Mouse (Mus musculus): ENCODE measurements around the gene Barhl1.
A peak's percentile ranks its signal among the peaks of the same experiment; 100 is the strongest.

The Barhl1 gene

GRCm38 (mm10) chr2:28916513-28916865 lies at the start of gene Barhl1:
TSS of gene Barhl1 (minus strand) at chr2:28916668.
- DNase-seq, result no peak

- DNase-seq, result no peak
These were observed 47.1 kb upstream of the Barhl1 start for GRCm38 (mm10) chr2:28963565-28963964.

DNA sequence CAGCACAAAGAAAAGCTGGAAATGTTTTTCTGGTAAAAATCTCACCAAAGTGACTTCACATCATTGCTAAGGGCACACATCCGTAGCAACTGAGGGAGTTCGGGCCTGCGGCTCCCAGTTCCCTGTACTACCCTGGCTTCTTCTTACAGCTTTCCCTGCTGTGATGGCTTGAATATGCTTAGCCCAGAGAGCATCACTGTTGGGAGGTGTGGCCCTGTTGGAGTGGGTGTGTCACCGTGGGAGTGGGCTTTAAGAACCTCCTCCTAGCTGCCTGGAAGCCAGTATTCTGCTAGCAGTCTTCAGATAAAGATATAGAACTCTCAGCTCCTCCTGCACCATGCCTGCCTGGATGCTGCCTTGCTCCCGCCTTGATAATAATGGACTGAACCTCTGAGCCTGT lies 45.2 kb upstream of the Barhl1 start:
- no peak for DNase-seq

DNA sequence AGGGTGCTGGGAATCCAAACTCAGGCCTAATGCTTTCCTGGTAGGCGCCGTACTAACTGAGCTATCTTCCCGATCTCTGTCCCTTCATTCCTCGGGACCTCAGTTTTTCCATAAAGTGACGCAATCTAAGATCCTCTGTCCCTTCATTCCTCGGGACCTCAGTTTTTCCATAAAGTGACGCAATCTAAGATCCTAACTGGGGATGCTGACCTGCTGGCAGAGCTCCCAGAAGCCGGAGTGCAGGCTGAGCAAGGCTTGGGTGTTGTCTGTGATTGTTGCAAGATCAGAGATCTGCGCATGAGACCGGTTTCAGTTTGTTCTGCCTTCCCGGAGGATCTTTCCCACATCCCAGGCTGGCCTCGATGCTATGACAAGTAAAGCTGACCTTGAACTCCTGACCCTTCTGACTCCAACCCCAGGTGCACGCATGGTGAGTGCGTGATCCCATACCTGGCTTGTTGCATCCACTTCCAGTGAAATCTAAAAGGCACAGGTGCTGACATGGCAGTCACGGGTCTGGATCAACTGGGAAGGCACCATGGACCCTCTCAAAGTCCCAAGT lies 44.6 kb upstream of the Barhl1 start:
- DNase-seq, result no peak

GRCm38 (mm10) chr2:28956874-28957273 lies 40.4 kb upstream of the Barhl1 start:
- no peak for DNase-seq

GRCm38 (mm10) chr2:28954595-28954994 lies 38.1 kb upstream of the Barhl1 start:
- no peak for DNase-seq

DNA sequence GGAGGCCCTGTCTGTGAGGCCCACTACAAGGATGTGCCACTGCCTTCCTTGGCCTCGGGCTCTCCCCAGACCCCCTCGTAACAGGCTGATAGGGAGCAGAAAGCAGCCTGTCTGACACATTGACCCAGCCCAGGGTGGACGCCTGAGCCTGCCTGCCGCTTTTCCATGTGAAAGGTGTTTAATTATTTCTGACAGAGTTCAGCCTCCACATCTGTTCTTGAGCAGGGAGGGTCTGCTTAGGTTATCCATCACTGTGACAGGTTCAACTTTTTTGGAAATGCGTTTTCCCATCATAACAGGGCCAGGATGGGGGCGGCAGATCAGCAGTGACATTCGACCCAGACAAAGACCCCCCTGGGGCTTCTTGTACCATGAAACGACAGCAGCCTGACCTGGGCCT lies 36.5 kb upstream of the Barhl1 start:
- no peak for DNase-seq

DNA sequence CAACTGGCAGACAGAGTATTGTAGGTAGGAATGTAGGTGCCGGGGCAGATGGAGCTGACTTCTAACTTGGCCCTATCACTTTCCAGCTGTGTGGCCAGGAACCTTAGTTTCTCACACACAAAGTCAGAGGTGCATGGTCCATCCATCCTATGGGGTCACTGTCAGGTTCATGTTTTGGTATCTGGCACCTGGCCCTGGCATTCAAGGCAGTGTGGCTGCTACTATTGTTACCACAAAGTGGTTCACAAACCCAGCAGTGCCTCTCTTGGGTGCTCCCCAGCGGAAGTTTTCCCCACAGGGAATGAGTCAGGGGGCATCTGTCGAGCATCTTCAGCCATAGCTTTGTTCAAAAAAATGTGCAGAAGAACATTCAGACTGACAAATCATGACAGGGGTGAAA lies 29.8 kb upstream of the Barhl1 start:
- DNase-seq, result no peak

GRCm38 (mm10) chr2:28945388-28945787 lies 28.9 kb upstream of the Barhl1 start:
- no peak for DNase-seq

DNA sequence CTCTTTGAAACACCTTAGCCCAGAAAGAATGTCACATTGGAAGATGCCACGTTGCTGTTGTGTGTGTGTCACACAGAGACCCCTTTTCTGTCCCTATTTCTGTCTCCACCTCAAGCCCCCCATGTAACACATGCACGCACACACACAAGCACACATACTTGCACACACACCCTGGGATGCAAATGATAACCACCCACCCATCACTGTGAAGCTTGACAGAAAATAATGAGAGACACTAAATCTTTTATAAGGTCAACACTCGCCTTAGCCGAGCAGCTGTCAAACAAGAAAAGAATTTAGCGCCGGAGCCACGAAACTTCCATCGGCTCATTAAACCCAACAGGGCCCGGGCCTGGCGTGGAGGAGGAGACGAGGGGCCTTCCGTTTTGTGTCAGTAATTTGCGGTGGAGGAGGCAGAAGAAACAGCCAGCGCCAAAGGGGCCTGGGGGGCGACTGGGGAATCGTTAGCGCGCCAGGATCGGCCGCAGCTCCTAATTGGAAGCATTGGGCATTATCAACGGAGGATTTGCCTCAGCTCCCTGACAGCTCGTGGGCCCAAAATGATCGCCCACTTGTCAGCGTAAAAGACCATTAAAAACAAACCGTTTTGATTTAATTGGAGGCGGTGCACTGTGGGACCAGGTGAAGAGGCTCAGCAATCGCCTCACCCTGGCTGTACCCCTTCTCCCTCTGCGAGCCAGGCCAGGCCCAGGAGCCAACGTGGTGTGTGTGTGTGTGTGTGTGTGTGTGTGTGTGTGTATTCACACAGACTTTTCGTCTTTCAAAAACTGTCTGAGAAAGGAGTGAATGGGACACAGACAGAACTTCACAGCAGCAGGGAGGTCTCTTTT lies 27.4 kb upstream of the Barhl1 start:
- no peak for DNase-seq

DNA sequence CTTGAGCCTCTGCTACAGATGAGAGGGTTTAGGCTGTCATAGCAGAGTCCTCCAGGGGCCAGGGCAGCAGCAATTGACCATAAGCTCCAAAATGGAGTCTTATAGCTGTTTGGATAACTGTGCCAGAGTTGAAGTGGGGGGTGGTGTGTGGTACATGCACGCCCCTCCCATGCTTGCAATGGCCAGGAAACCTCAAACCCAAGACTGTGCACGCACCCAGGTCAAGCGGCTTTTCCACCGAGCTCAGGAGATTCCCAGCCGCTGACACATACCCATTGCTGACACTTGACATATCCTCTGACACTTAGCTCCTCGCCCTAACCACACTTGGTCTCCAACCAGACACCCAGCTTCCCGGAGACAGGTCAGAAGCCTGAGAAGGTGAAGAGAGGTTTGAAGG lies 22.5 kb upstream of the Barhl1 start:
- no peak for DNase-seq

- DNase-seq, result no peak
These were observed 14.1 kb upstream of the Barhl1 start for GRCm38 (mm10) chr2:28930571-28930970.

DNA sequence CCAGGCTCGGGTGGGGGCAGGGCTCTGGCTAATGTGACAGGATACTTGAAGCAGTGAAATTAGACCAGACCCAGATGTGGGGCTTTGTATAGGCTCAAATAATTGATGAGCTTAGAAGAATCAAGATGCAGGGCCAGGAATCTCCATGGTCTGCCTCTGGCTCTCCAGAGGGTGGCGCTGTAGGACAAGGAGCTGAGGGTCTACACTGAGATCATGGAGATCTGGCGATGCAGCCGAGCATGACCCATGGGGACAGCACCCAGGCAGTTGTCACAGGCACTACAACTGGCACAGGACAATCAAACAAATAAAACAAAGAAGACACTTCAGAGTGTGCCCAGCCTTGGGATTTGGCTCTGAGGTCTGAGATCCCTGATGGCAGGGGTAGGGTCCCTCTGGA lies 7.4 kb upstream of the Barhl1 start:
- DNase-seq, result peak in 1 of 2 experiments; percentile 30

DNA sequence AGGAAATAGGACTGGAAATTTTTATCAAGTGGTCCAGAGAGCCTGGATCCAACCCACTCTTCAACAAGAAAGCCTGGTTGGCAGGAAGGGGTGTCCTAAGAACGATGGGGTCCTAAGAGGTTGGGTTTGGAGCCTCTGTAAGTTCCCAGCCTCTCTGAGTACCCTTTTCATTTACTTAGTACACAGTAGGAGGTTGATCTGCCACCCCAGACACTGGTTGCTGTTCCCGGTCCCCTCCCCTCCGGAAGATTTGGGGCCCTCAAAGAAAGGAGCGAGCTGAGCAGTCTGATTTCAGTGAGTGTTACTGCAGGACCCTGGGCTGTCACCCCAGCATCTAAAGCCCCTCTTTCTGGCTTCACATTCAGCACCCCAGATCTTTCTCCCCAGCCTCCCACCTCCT lies 2.5 kb upstream of the Barhl1 start:
- no peak for DNase-seq

GRCm38 (mm10) chr2:28917518-28918361 lies 1.3 kb upstream of the Barhl1 start:
- DNase-seq, result no peak

DNA sequence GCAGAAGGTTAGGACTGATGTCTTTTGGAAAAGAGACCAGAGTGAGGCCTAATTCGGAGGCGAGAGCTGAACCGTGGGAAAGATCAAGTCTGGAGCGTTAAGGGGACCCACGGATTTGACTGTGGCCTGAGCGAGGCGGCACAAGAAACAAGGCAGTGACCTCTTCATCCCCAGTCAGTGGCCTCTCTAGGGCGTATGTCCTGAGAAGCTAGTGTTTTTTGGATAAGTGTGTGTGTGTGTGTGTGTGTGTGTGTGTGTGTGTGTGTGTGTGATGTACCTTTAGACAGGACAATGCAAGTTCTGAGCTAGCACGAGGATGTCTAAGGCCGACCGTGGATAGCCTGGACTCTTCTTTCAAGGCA lies 669 bp upstream of the Barhl1 start:
- DNase-seq, result no peak

DNA sequence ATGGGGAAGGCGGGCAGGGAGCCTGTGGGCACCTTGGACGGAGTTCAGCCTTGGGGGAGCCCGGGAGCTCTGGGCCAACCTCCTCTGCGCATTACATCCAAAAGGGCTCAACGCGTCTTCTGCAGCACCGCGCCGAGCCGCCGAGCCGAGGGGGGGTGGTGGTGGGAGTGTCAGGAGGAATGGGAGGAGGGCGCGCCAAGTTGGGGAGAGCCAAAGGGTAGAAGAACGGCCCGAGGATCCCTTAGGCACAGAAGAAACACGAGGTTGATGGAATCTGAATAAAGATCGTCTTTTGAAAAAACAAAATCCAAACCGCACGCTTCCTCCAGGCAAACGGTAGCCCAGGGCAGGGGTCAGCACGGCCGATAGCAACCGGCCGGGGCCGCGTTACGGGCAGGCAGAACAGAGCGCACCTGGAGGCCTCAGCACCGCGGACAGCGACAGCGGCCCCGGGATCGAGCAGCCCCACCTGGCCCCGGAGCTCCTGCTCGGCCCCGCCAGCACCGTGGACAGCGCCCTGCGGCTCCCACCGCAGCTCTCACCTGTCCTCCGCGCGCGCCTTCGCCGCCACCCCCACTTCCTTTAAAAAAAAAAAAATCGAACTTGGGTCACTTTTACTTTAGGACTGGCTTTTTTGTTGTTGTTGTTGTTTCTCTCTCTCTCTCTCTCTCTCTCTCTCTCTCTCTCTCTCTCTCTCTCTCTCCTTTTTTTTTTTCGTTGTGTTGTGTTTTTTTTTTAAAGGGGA lies 528 bp downstream of the Barhl1 start:
- DNase-seq, result peak; percentile 90

DNA sequence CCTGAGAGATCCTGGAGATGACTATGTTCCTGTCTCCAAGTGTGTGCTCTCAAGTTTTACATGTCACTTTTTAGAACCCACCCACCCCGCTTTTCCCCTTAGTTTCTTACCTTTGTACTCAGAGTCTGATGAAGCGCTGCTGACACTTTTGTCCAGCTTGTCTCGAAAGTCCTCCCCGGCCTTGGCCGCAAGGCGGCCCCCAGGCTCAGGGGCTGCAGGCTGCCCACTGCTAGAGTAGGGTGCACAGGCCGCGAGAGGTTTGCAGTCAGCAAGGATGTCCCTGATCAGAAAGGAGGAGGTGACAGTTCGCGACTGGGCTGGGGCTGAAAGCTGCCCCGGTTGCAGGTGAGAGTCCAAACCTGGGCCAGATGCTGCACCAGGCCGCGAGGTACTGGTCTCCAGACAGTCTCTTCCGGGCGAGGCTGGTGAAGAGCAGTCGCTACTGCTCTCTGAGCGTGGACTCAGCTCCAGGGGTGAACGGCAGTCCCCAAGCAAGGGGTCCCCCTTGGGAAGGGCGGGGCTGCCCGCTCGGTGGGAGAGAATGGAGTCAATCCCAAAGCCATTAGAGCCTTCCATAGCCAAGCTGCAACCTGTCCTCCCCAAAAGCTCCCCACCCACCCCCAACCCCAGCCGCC lies 1.2 kb downstream of the Barhl1 start:
- DNase-seq, result no peak

DNA sequence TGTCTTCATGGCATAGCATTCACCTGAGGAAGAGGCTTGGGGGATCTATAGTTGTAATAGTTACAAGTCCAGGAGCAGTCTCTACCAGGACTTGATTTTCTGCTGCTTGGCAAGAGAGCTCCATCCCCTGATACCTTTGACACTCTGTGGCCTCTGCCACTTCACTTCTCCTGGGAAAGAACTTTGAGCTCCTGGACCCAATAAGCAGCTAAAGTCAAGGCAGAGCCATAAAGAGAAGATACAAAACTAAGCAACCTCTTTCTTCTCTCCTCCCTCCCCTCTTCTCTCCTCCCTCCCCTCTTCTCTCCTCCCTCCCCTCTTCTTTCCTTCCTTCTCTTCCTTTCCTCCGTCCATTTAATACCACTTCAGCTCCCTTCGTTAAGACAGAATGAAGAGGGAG lies 2.3 kb downstream of the Barhl1 start:
- DNase-seq, result no peak

GRCm38 (mm10) chr2:28912961-28913360 lies 3.5 kb downstream of the Barhl1 start:
- DNase-seq, result no peak

- no peak for DNase-seq
These were observed 4.3 kb downstream of the Barhl1 start for GRCm38 (mm10) chr2:28912039-28912700.
